Comparison of ENCODE assay signal across 18 mouse cellular contexts in the genomic region with DNA sequence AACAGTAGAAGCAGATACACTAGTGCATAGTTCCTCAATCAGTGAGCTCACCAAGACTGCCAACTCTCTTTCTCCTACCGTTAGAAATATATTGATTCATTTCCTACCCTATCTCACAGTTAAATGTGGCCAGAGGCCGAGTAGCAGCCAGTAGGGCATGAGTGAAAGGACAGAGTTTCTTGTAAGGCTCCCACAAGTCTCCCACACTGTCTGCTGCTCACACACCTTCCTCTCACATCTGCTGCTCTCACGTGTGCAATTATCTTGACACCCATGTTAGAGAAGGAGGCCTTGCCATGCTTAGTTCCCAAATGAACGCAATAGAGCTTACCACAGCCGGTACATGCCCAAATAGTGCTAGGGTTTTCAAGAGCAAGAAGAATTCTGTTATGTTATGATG.
"Had no signal": no experiment of that assay in that cellular context is flagged by ENCODE, and none has a peak within 500 bp of the region (broad histone marks: within the 10 kb centered on the region; RNA-seq: fewer than 3 reads in every experiment).

No protein-coding gene starts in this region.

- H3K27me3 ChIP-seq: midbrain, embryonic 12.5 days; neural tube, embryonic 13.5 days; neural tube, embryonic 15.5 days had no signal

- H3K4me3 ChIP-seq: midbrain, embryonic 10.5 days; midbrain, embryonic 12.5 days; myocyte; neural tube, embryonic 13.5 days; neural tube, embryonic 15.5 days had no signal

- H3K9me3 ChIP-seq: midbrain, embryonic 10.5 days; midbrain, embryonic 12.5 days; neural tube, embryonic 13.5 days; neural tube, embryonic 15.5 days had no signal

- H3K9ac ChIP-seq: lung, embryonic 14.5 days; midbrain, embryonic 12.5 days; neural tube, embryonic 13.5 days; neural tube, embryonic 15.5 days had no signal

- DNase-seq: lung, adult 18-20 months; lung, embryonic 14.5 days; lung, postnatal 10 days; lung, postnatal 4 days; midbrain, embryonic 14.5 days; retina, postnatal 1 day; right cerebral cortex, adult 18-20 months; right cerebral cortex, postnatal 25 days; right cerebral cortex, postnatal 4 days; spleen, adult 18-20 months; thymus, adult 18-20 months; thymus, postnatal 14 days; thymus, postnatal 36 days had no signal

- H3K36me3 ChIP-seq: midbrain, embryonic 10.5 days; midbrain, embryonic 12.5 days; neural tube, embryonic 13.5 days; neural tube, embryonic 15.5 days had no signal

- H3K4me1 ChIP-seq: midbrain, embryonic 10.5 days; midbrain, embryonic 12.5 days; neural tube, embryonic 13.5 days; neural tube, embryonic 15.5 days had no signal

- H3K27ac ChIP-seq: midbrain, embryonic 10.5 days; midbrain, embryonic 12.5 days; neural tube, embryonic 13.5 days; neural tube, embryonic 15.5 days had no signal
